32 mouse cellular contexts compared by ENCODE assay signal in the genomic region with DNA sequence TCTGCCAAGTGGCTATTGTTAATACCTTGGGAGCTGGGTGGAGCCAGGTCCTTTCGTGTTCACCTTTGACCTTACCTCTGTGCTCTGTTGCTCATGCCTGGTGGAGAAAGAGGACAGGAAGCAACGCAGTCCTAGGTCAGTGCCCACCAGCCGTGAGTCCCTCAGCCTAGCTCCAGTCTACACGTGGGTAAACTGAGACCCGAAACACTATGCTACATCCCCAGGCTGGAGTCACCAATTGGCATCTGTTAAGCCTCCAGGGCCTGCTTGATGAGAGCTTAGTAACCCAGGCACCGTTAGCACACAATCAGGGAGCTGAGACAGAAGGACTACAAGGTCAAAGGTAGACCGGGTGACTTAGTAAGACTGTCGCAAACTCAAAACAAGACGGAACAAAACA.
"Had no signal": no experiment of that assay in that cellular context is flagged by ENCODE, and none has a peak within 500 bp of the region (broad histone marks: within the 10 kb centered on the region; RNA-seq: fewer than 3 reads in every experiment).

No protein-coding gene starts in this region.

- H3K9ac ChIP-seq: heart, embryonic 12.5 days; heart, embryonic 13.5 days; heart, embryonic 15.5 days; hindbrain, embryonic 13.5 days; hindbrain, embryonic 14.5 days; hindbrain, embryonic 15.5 days; intestine, embryonic 15.5 days; kidney, embryonic 15.5 days had no signal

- H3K4me3 ChIP-seq: heart, adult 2 months; heart, embryonic 10.5 days; heart, embryonic 12.5 days; heart, embryonic 13.5 days; heart, embryonic 15.5 days; hindbrain, embryonic 10.5 days; hindbrain, embryonic 12.5 days; hindbrain, embryonic 13.5 days; hindbrain, embryonic 15.5 days; intestine, embryonic 15.5 days; kidney, embryonic 15.5 days; layer of hippocampus, adult 2 months had no signal

- H3K9me3 ChIP-seq: heart, embryonic 10.5 days; heart, embryonic 12.5 days; heart, embryonic 13.5 days; heart, embryonic 15.5 days; hindbrain, embryonic 10.5 days; hindbrain, embryonic 12.5 days; hindbrain, embryonic 13.5 days; hindbrain, embryonic 15.5 days; intestine, embryonic 15.5 days; kidney, embryonic 15.5 days had no signal

- DNase-seq: heart, adult 18-20 months; heart, adult 2 months; heart, postnatal 10 days; heart, postnatal 14 days; heart, postnatal 36 days; heart, postnatal 4 days; kidney, adult 11 months; kidney, adult 18-20 months; kidney, adult 9 months; kidney, postnatal 10 days; kidney, postnatal 14 days; kidney, postnatal 25 days; kidney, postnatal 4 days; layer of hippocampus, adult 9-11 months; layer of hippocampus, postnatal 36 days had no signal

- H3K4me1 ChIP-seq: heart, embryonic 15.5 days; hindbrain, embryonic 12.5 days had no signal

- ATAC-seq: hindbrain, embryonic 16.5 days; hindbrain, postnatal 0 days; inflammation-experienced regulatory T-cells, adult 6 months had no signal

- H3K4me2 ChIP-seq: heart, embryonic 11.5 days; heart, embryonic 12.5 days; heart, embryonic 13.5 days; heart, embryonic 15.5 days; hindbrain, embryonic 12.5 days; hindbrain, embryonic 13.5 days; hindbrain, embryonic 14.5 days; hindbrain, embryonic 15.5 days; intestine, embryonic 15.5 days; kidney, embryonic 15.5 days had no signal

- H3K27me3 ChIP-seq: hindbrain, embryonic 15.5 days; intestine, embryonic 15.5 days had no signal

- H3K36me3 ChIP-seq: heart, embryonic 10.5 days; heart, embryonic 12.5 days; heart, embryonic 13.5 days; heart, embryonic 15.5 days; hindbrain, embryonic 10.5 days; hindbrain, embryonic 12.5 days; hindbrain, embryonic 13.5 days; hindbrain, embryonic 15.5 days; intestine, embryonic 15.5 days; kidney, embryonic 15.5 days had no signal

- H3K27ac ChIP-seq: heart, adult 2 months; heart, embryonic 10.5 days; heart, embryonic 13.5 days; heart, embryonic 15.5 days; hindbrain, embryonic 10.5 days; hindbrain, embryonic 12.5 days; hindbrain, embryonic 13.5 days; hindbrain, embryonic 14.5 days; hindbrain, embryonic 15.5 days; hindbrain, postnatal 0 days; kidney, embryonic 15.5 days; kidney, postnatal 0 days; layer of hippocampus, adult 2 months had no signal
